Mouse (Mus musculus) layer of hippocampus, postnatal 10 days (tissue): ENCODE data around the gene Slc16a5. TPM values are rescaled to one million over a fixed set of nuclear protein-coding genes. Genes with fewer than 3 reads are reported as not detected.

Source experiments
- DNase-seq, 2 experiments: peaks; one replicate each; pipeline ENCODE4 v3.0.0; 2021; ENCODE audit warnings: low spot score in 2 of 2
- microRNA-seq, 2 experiments: library from miRNA; unstranded; fragments of <30 nt; microRNA quantifications; one replicate each; pipeline ENCODE4 v1.2.0; 2021
- total RNA-seq, 2 experiments: library from RNA; stranded (reverse); gene quantifications; 2 replicates each; pipeline ENCODE4 v1.2.3; 2021

Gene Slc16a5
- total RNA-seq, 2 experiments from 2014 or later = not detected

DNA sequence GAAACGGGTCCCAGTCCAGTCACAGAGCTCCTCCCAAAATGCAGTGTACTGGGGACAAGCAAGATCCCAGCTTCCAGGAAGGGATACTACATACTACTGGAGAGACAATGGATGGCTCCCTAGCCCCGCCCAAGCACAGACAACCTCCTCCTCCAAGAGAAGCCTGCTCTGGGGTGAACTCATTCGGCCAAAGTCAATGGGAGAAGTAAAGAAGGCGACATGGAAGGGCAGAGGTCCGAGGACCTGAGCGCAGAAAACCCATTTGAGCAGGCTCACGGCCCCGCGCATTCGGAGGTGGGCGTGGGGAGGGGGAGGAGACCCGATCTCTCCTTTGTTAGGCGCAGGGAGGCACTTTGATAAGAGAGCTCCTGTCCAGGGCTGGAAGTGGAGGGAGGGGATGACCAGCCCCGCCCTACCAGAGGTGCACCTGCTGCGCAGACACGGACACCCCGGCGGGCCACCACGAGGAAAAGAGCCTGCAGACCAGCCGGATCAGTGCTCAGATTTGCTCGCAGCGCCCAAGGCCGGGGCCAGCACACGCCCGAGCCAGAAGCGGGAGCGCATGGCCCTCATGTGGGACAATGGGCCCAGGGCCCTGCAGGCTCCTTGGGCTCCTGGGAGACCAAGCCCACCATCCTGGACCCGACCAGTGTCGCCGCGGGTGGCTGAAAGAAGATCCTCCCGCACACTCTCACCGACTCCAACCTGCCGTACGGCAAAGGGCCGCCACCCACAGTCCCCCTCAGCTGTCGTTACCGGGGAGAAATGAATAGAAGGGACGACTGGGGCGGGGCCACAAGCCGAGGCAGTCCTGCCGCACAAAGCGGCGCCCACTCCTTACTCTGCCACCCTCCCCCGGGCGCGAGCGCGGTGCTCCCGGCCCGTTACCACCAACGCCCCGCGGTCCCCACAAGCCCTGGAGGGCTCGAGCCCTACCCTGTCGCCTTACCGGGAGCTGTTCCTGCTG, 51.3 kb downstream of the Slc16a5 start:
- peak in 1 of 2 experiments; percentile 45 for DNase-seq

DNA sequence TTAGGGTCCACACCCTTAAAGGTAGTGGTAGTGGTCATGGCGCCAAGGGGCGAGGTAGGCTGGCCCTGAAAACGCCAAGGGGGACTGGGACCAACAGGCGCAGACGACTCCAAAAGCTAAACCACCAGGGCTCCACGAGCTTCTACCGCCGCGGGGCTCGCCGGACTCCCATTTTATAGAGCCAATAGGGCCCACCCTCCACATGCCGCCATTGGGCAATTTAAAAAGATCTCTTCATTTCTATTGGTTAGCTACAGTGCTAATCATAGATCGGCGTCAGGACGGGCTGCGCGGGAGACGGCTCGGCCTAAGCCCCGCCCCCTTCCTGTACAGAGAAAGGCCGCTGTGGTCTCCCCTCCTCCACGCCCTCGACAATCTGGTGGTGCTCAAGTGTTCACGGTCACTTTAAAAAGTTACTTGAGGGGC, 52.0 kb downstream of the Slc16a5 start, which contains the start of gene Jpt1:
Jpt1 (minus strand) TSS at position 150 of the 426 bp plus-strand sequence.
- DNase-seq = peak; percentile 96 to 98

DNA sequence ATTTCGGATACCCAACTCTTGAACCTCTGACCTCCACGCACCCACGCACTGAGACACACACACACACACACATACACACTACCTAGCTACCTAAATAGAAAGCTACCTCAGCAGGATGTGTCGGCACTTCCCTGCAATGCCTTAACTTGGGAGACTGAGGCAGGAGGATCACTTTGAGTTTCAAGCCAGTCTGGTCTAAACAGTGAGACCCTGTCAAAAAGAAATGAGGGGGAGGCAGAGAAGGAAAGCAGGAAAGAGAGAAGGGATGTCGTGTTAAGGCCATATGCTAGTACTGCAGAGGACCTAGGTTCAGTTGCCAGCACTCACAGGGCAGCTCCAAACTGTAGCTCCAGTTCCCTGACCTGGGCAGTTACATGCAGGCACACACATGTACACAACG, 52.7 kb downstream of the Slc16a5 start:
- no peak for DNase-seq

DNA sequence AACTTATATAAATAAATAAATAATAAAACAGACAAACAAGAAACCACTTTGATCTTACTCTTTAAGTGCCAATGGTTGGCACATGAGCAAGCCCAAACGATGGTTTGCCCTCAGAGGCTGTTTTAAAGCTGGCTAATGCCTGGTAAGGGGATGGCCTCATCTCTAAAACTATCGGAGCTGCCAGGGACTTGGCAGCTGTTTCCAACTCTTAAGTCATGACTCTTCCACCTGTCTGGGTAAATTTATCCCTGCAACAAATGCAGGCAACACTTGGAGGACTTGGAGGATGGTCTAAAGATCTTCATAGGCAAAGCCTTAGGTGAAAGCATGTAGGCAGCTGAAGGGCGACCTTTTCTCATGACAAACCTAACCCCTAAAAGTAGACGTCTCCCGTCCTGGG, 54.7 kb downstream of the Slc16a5 start:
- DNase-seq = no peak

DNA sequence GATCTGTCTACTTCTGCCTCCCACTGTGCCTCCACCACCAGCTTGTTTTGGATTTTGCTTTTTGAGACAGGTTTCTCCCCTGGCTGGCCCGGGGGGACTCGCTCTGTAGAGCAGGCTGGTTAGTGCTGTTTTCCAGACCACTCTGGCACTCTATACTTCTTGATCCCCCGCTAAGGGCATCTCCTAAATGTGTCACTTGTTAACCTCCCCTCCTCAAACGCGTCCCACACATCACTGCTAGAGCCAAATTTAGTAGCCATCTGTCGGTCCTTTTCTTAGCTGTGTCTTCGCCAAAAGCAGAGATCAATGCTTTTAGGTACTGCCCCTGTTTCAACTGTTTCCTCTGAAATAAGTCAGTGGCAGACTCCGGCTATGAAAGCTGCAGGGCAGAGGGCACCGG, 56.4 kb downstream of the Slc16a5 start:
- no peak for DNase-seq

DNA sequence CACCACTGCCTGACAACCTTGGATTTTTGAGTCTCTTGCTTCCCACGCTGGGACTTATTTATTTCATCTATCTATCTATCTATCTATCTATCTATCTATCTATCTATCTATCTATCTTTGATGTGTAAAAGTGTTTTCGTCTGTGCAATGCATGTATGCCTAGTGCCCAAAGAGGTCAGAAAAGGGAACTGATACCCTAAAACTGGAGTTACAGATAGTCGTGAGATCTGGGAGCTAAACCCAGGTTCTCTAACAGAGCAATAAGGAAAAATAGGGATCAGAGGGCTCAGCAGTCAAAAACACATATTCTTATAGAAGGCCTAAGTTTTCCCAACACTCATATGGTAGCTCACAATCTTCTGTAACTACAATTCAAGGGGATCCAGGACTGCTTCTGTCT, 57.3 kb downstream of the Slc16a5 start:
- DNase-seq = no peak

DNA sequence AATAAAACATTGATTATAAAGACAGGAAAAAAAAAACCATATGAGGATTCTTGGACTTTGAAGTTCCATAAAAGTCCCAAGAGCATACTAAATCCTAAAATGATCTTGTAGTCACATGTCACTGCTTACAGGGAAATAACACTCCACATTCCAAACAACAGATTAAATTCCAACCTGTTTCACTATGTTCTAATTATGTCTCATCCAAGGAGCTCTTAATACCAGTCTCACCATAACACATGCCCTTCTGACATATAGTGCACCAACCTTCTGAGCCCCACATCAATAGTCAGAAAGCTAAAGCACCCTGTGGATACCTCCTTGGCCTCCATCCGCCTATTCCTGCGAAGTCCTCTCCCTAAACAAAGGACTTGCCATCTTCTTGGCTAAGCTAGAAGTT, 57.9 kb downstream of the Slc16a5 start:
- DNase-seq = no peak

DNA sequence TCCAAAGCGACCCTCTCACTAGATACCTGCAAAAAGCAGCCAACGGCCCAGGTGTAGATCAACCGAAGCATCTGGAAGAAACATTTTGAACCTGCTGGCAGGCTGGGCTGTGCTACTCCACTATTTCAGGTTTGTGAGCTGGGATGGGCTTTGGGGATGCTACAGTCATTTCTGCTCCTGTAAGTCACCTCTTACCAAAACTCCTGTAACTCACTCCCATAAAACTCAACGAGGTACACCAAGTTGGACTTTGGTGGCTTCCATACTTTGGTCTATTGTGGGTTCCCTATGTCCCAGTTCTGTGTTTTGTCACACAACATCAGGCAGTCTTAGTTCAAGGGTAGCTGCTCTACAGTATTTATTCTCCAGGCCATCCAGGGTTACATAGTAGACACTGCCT, 58.8 kb downstream of the Slc16a5 start:
- no peak for DNase-seq

DNA sequence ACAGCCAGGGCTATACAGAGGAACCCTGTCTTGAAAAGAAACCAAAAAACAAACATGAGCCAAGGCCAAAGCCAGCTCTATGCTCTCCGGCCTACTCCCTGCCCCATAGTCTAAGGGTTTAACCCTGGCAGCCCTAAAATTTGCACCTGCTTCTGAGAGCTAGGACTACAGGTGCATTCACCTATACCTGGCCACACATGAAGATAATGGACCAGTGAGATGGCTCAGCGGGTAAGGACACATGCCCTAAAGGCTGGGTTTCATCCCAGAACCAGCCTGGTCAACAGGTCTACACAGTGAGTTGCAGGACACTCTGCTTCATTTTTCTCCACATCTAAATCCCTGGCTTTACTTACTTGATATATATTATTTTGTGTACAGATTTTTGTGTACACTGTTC, 60.0 kb downstream of the Slc16a5 start:
- DNase-seq = no peak

DNA sequence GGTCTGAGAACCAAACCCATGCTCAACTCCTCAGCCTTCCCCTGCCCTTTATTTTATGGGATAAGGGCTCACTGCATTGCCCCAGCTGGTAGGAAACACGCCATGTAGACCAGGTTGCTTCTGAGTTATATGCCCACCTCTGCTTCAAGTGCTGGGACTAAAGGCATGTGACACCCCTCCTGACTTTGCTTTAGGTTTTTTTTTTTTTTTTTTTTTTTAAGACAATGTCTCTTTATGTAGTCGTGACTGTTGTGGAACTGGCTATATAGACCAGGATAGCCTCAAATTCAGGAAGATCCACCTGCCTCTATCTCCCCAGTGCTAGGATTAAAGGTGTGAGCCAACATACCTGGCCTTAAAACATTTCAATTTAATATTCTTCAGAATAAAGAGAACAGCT, 60.4 kb downstream of the Slc16a5 start:
- no peak for DNase-seq

Small RNA genes lying within 50 kb of the gene (microRNA-seq; reads per million reads assigned to microRNA genes)
- 0 to 0.20 reads per million in 2 experiments for gene Mir3968

Other genes with a start within 250 kb of the Slc16a5 start
- 10 to 100 TPM; 28.6 to 31.9 TPM for gene Grin2c, start 195.2 kb upstream of the Slc16a5 start, total RNA-seq
- gene Fdxr, start 185.4 kb upstream of the Slc16a5 start, total RNA-seq = 10 to 100 TPM; 22.5 to 23.0 TPM
- 1 to 10 TPM; 7.6 to 8.1 TPM for gene Fads6, start 164.8 kb upstream of the Slc16a5 start, total RNA-seq
- not detected for gene Otop2, start 155.3 kb upstream of the Slc16a5 start, total RNA-seq
- under 1 TPM; 0.14 to 0.16 TPM for gene Ush1g, start 140.4 kb upstream of the Slc16a5 start, total RNA-seq
- under 1 TPM; 0.45 to 0.53 TPM for gene Otop3, start 127.7 kb upstream of the Slc16a5 start, total RNA-seq
- 10 to 100 TPM; 78.0 to 79.3 TPM for gene Hid1, start 94.7 kb upstream of the Slc16a5 start, total RNA-seq
- gene Cdr2l, start 80.6 kb upstream of the Slc16a5 start, total RNA-seq = 10 to 100 TPM; 18.4 to 19.1 TPM
- 10 to 100 TPM; 86.3 to 96.3 TPM for gene Mrpl58, start 58.7 kb upstream of the Slc16a5 start, total RNA-seq
- 100 to 1,000 TPM; 406 to 440 TPM for gene Atp5h, start 42.5 kb upstream of the Slc16a5 start, total RNA-seq
- gene Kctd2, start 42.3 kb upstream of the Slc16a5 start, total RNA-seq = 10 to 100 TPM; 57.6 to 66.7 TPM
- under 1 TPM in 1 of 2 experiments, not detected in 1; 0.18 TPM for gene Trim80, start 21.9 kb upstream of the Slc16a5 start, total RNA-seq
- 10 to 100 TPM; 10.3 to 11.1 TPM for gene Armc7, start 13.2 kb downstream of the Slc16a5 start, total RNA-seq
- 10 to 100 TPM; 79.9 to 81.3 TPM for gene Nt5c, start 29.4 kb downstream of the Slc16a5 start, total RNA-seq
- gene Jpt1, start 51.9 kb downstream of the Slc16a5 start, total RNA-seq = 100 to 1,000 TPM; 315 to 332 TPM
- 100 to 1,000 TPM; 407 to 415 TPM for gene Sumo2, start 73.8 kb downstream of the Slc16a5 start, total RNA-seq
- gene Nup85, start 102.0 kb downstream of the Slc16a5 start, total RNA-seq = 10 to 100 TPM; 48.9 to 56.3 TPM
- gene Mrps7, start 141.5 kb downstream of the Slc16a5 start, total RNA-seq = 10 to 100 TPM; 50.2 to 54.2 TPM
- gene Gga3, start 141.6 kb downstream of the Slc16a5 start, total RNA-seq = 10 to 100 TPM; 48.1 to 49.1 TPM
- gene Mif4gd, start 150.5 kb downstream of the Slc16a5 start, total RNA-seq = 10 to 100 TPM; 19.4 to 19.7 TPM
- 10 to 100 TPM; 52.2 to 59.5 TPM for gene Slc25a19, start 165.8 kb downstream of the Slc16a5 start, total RNA-seq
- gene Grb2, start 246.1 kb downstream of the Slc16a5 start, total RNA-seq = 100 to 1,000 TPM; 160 to 186 TPM